Mouse (Mus musculus) embryo, embryonic 11.5 days (tissue): Measurements from ENCODE around the gene Olfr853.

Experiments
- DNase-seq: peaks from one replicate; pipeline ENCODE4 v3.0.0-alpha.2; 2012; ENCODE audit warnings: low read depth, low spot score

Gene Olfr853

GRCm38 (mm10) chr9:19540976-19541375, at the start of gene Olfr853:
Gene Olfr853, minus strand, starts transcription at chr9:19541076.
- no peak for DNase-seq

- DNase-seq, result no peak
These were observed 41.4 kb upstream of the Olfr853 start, which contains the start of gene Olfr855 for GRCm38 (mm10) chr9:19582317-19582716. Gene Olfr855, plus strand, starts transcription at chr9:19582617.

- no peak for DNase-seq
These were observed 26.4 kb upstream of the Olfr853 start, which contains the start of gene Olfr854 for GRCm38 (mm10) chr9:19567282-19567681. Gene Olfr854, minus strand, starts transcription at chr9:19567382.

- DNase-seq, result no peak
These were observed 47.9 kb downstream of the Olfr853 start, which contains the start of gene Olfr851 for GRCm38 (mm10) chr9:19492995-19493394. Gene Olfr851, plus strand, starts transcription at chr9:19493295.
